ENCODE assay signal across 27 mouse cellular contexts in the genomic region with DNA sequence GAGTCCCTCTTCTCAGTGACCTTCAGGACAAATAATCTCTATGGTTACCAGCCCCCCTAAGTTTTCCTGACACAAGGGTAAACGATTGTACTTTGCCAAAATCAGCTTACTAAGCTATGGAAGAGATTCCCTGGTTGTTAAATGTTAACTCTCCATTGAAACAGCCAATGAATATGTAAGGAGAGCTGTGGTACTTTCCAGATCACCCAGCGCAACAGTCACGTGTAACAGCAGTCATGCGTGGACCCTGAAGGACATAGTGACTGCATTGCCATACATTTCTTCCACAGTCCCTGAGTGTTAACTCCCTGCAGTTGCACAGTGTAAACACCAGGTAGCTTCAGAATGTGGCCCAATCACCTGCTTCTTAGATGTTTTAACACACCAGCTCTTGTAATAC.
DNase-seq lines count a peak whose midpoint lies in the region; ATAC-seq and TF ChIP-seq lines count a peak whose summit lies in the region.
"Had no signal": no experiment of that assay in that cellular context is flagged by ENCODE, and none has a peak within 500 bp of the region (broad histone marks: within the 10 kb centered on the region; RNA-seq: fewer than 3 reads in every experiment).

No protein-coding gene starts in this region.

- 80% methylated on average over 4 of the region's 4 CpGs for WGBS in kidney, embryonic 14.5 days
- WGBS in midbrain, embryonic 10.5 days = 93% methylated on average over 4 of the region's 4 CpGs

- no peaks in the 10 kb centered on the region for H3K9me3 ChIP-seq in kidney, embryonic 14.5 days (ENCODE audit: control insufficient read depth, low read length)
- peaks cover 4% of the 10 kb centered on the region; the same call in 1 of the 2 replicates for H3K9me3 ChIP-seq in midbrain, embryonic 10.5 days (replicated peaks)
- H3K9me3 ChIP-seq: embryonic facial prominence, embryonic 12.5 days; hindbrain, embryonic 15.5 days; liver, embryonic 12.5 days; midbrain, embryonic 15.5 days; neural tube, embryonic 15.5 days had no signal

- CTCF ChIA-PET in Patski (lab: Charles Lee) = interaction anchor here (1.2 to 3.5 kb wide), 5 partner anchors 10 to 26 kb away, joined by 3 to 9 read pairs (median 4); no protein-coding TSS in a partner anchor

- no peak overlapping the region for H3K27ac ChIP-seq in kidney, embryonic 14.5 days (ENCODE audit: low read depth, low read length)
- H3K27ac ChIP-seq in midbrain, embryonic 10.5 days (replicated peaks) = no peak overlapping the region
- H3K27ac ChIP-seq: embryonic facial prominence, embryonic 12.5 days; hindbrain, embryonic 10.5 days; hindbrain, embryonic 15.5 days; left cerebral cortex, adult 2 months; limb, embryonic 13.5 days; liver, embryonic 12.5 days; macrophage; midbrain, embryonic 15.5 days; neural tube, embryonic 15.5 days had no signal

- peak; percentile 57 for ATAC-seq in Patski
- ATAC-seq in kidney, embryonic 14.5 days (ENCODE audit: low FRiP score, low TSS enrichment) = peak; percentile 28; the same call in 1 of the 2 replicates
- ATAC-seq in CD4-positive, CD25-positive, alpha-beta regulatory T cell, adult 4 months = no peak
- ATAC-seq: forebrain, embryonic 16.5 days; liver, embryonic 12.5 days; liver, postnatal 0 days; lung, postnatal 0 days; midbrain, embryonic 15.5 days had no signal

- no peak for DNase-seq in Patski (ENCODE audit: low read depth, low spot score)
- peak; percentile 78 for DNase-seq in kidney, adult 11 months
- peak; percentile 76 for DNase-seq in kidney, postnatal 14 days
- DNase-seq in midbrain, embryonic 10.5 days (ENCODE audit: low spot score) = no peak
- no peak for DNase-seq in right cerebral cortex, postnatal 25 days
- no peak for DNase-seq in layer of hippocampus, postnatal 25 days (ENCODE audit: extremely low spot score in 1 of 2, low spot score in 1 of 2)
- DNase-seq: adrenal gland, postnatal 14 days; cerebellum, adult 11 months; cerebellum, adult 9-10 months; embryo, embryonic 11 days; heart, postnatal 14 days; liver, postnatal 0 days; thymus, adult 2 months; thymus, postnatal 36 days had no signal

- no peaks in the 10 kb centered on the region for H3K4me1 ChIP-seq in kidney, embryonic 14.5 days (ENCODE audit: control insufficient read depth, insufficient read depth, low read length)
- no peaks in the 10 kb centered on the region for H3K4me1 ChIP-seq in midbrain, embryonic 10.5 days
- H3K4me1 ChIP-seq: embryonic facial prominence, embryonic 12.5 days; hindbrain, embryonic 10.5 days; hindbrain, embryonic 15.5 days; limb, embryonic 13.5 days; liver, embryonic 12.5 days; midbrain, embryonic 15.5 days; neural tube, embryonic 15.5 days had no signal

- H3K9ac ChIP-seq in kidney, embryonic 14.5 days (ENCODE audit: low read depth, low read length) = no peak overlapping the region
- H3K9ac ChIP-seq: embryonic facial prominence, embryonic 12.5 days; hindbrain, embryonic 15.5 days; limb, embryonic 13.5 days; liver, embryonic 12.5 days; liver, postnatal 0 days; midbrain, embryonic 15.5 days; neural tube, embryonic 15.5 days had no signal

- in situ Hi-C loops in Patski (cut with MboI; ENCODE audit: low pct_unique_long_range_greater_than_20kb) = no loop called here

- no peak overlapping the region for H3K4me2 ChIP-seq in kidney, embryonic 14.5 days (replicated peaks; ENCODE audit: low read depth, low read length)
- H3K4me2 ChIP-seq: embryonic facial prominence, embryonic 12.5 days; hindbrain, embryonic 15.5 days; limb, embryonic 13.5 days; liver, embryonic 12.5 days; midbrain, embryonic 15.5 days; neural tube, embryonic 15.5 days had no signal

- POLR2A ChIA-PET in Patski (lab: Charles Lee) = interaction anchor here (0.6 to 0.7 kb wide), 2 partner anchors 15 to 62 kb away, joined by 3 read pairs; no protein-coding TSS in a partner anchor

- H3K36me3 ChIP-seq in kidney, embryonic 14.5 days (ENCODE audit: control insufficient read depth, insufficient read depth, low read length) = no peaks in the 10 kb centered on the region
- H3K36me3 ChIP-seq in midbrain, embryonic 10.5 days = peaks cover 33% of the 10 kb centered on the region
- H3K36me3 ChIP-seq: embryonic facial prominence, embryonic 12.5 days; hindbrain, embryonic 15.5 days; midbrain, embryonic 15.5 days; neural tube, embryonic 15.5 days had no signal

- H3K27me3 ChIP-seq in Patski = no peaks in the 10 kb centered on the region
- H3K27me3 ChIP-seq in kidney, embryonic 14.5 days (ENCODE audit: control insufficient read depth, insufficient read depth, low read length) = no peaks in the 10 kb centered on the region
- no peaks in the 10 kb centered on the region for H3K27me3 ChIP-seq in midbrain, embryonic 10.5 days (ENCODE audit: low read depth, poor library complexity, severe bottlenecking)
- H3K27me3 ChIP-seq: embryonic facial prominence, embryonic 12.5 days; hindbrain, embryonic 15.5 days; limb, embryonic 13.5 days; liver, embryonic 12.5 days; midbrain, embryonic 15.5 days; neural tube, embryonic 15.5 days had no signal

- TF ChIP-seq CTCF in Patski (IDR thresholded peaks at IDR 0.05) = no peak

- no peak overlapping the region for H3K4me3 ChIP-seq in kidney, embryonic 14.5 days (ENCODE audit: low read length)
- no peak overlapping the region for H3K4me3 ChIP-seq in midbrain, embryonic 10.5 days
- H3K4me3 ChIP-seq: embryonic facial prominence, embryonic 12.5 days; hindbrain, embryonic 10.5 days; hindbrain, embryonic 15.5 days; left cerebral cortex, adult 2 months; limb, embryonic 13.5 days; liver, embryonic 12.5 days; midbrain, embryonic 15.5 days; neural tube, embryonic 15.5 days had no signal

Comparison
In these comparisons a context has a peak if more than half of its experiments do, and no peak if none do; other contexts are left out.
1. DNase-seq: peak in kidney, adult 11 months (single experiment) and kidney, postnatal 14 days (single experiment); none in Patski (single experiment), midbrain, embryonic 10.5 days (single experiment), right cerebral cortex, postnatal 25 days (single experiment) and layer of hippocampus, postnatal 25 days (0 of 2).